Mouse (Mus musculus) left cerebral cortex, postnatal 14 days (tissue): ENCODE results near the gene Olfr923. TPM values are rescaled to one million over a fixed set of nuclear protein-coding genes. Genes with fewer than 3 reads are reported as not detected.
A peak's percentile ranks its signal among the peaks of the same experiment; 100 is the strongest.
"Not testable (repeated sequence)": the region's sequence is repeated elsewhere in the genome, so short reads cannot be mapped to it uniquely, and the experiment has no call there.

Source experiments
- DNase-seq, 2 experiments: peaks; one replicate each; pipeline ENCODE4 v3.0.0; 2021 to 2022; ENCODE audit warnings: low spot score in 2 of 2, mixed read lengths in 1 of 2
- intact Hi-C: fragments of 180-260 bp; cut with DNase I; formaldehyde crosslinking; loops from one replicate; pipeline ENCODE4 v1.15.1; 2025
- long read RNA-seq, 2 experiments: library from polyadenylated mRNA; stranded (forward); transcript quantifications; one replicate each; pipeline ENCODE4 v2.0.0; 2021
- total RNA-seq, 2 experiments: library from RNA; stranded (reverse); gene quantifications; 2 replicates each; pipeline ENCODE4 v1.2.3; 2021

Gene Olfr923
- not detected for total RNA-seq
- long read RNA-seq, experiment 1 = 0 reads
- long read RNA-seq, experiment 2 = 0 reads

DNA sequence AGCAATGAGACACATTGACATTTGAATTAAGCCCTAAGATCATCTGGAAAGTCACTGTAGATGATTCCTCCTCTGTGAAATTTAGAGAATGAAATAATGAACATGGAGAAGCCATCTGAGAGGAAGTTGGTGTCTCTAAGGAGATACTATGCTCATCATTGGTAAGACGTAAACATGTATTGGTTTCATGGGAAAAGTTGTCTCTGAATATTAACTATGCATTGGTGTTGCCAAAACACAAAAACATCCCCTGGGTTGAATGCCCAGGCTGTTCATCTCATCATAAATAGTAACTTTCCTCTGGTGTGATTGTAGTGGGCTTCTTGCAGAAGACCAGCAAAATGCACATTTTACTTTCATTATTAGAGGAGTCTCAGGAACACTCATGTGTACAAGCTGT lies at the start of gene Olfr923:
Gene Olfr923 (plus strand): TSS at position 301 of the 400 bp plus-strand sequence.
- no peak for DNase-seq
- intact Hi-C loops = no loop called here

DNA sequence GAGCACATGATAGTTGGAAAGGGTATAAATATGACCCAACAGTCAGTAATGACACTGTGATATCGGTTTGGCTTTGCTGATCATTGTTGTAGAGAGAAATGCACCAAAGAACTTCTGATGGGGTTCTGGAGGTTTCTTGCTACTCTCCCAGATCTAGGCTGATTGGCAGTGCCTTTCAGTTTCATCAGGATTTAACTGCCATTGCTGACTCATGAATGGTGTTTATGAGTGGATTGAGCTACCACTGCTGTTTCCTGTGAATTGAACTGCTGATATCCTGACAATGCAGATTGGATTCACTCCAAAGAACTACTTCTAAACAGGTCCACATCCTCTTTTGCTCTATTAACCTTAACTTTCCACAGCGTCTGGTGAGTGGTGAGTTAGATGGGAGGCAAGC lies 33.7 kb upstream of the Olfr923 start:
- intact Hi-C loops = no loop called here
- DNase-seq = no peak

DNA sequence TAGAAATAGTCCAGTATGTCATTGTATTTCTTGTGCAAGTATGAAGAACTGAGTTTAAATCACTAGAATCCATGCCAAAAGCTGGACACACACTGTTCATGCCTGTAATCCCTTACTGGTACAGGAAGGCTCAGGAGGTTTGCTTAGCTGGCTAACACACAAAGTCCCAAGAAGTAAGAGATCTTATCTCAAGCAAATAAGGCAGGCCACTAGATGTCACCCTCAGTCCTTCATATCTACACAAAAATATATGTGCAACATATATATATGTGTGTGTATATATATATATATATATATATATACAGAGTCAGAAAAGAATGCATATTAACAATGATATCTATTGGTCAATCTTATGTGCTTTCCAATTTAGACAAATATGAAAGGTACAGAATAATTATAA lies 20.6 kb upstream of the Olfr923 start:
- peak; percentile 52 to 60 for DNase-seq
- intact Hi-C loops = no loop called here

DNA sequence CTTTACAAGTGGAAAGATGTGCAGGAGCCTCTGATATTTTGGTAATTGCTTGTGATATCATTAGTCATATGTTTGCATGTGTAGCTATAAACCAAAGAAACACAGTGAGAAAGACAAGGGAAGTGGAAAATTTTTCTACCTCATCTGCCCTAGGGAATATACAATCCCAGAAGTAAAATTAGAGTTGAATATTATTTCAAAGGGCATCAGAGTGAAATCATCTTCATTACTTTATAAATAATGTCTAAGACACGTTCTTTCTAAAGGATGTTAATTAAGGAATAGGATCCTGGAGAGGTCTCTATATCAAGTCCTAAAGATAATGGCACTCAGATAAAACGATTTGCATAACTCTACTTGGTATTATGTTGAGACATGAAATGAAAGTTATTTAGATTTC lies 12.0 kb upstream of the Olfr923 start, which contains the start of gene Olfr922:
Gene Olfr922 (plus strand): TSS at position 301 of the 400 bp plus-strand sequence.
- DNase-seq = no peak
- intact Hi-C loops = no loop called here

DNA sequence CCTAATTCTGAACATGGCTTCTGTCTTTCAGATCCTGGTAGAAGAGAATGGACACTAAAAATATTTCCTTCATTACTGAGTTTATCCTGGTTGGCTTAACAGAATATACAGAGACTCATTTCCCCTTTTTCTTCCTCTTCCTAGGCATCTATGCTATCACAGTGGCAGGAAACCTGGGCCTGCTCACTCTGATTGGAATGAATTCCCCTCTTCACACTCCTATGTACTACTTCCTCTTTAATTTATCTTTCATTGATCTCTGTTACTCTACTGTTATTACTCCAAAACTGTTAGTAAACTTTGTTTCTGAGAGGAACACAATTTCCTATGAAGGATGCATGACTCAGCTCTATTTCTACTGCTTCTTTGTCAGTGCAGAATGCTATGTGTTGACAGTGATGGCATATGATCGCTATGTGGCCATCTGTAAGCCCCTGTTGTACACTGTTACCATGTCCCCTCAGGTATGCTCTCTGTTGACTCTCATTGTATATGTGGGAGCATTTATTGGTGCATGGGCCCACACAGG lies 10.8 kb upstream of the Olfr923 start:
- no peak for DNase-seq
- intact Hi-C loops = no loop called here

DNA sequence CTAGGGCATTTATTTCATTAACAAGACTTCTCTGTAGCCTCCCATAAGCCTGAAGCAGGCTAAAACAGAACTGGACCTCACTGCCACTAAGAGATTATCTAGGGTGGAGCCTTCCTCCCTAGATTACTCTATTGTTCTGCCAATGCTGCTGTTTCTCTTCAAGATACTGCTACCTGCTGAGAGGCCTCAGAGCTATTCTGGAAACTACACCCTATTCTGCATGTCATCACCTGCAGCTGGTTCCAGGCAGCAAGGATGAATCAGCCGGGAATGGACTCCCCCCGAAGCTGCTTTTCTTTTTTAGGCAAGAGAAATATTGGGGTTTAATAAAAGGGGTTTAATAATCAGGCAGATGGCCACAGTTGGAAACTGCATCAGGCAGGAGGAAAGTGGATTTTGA lies 6.7 kb downstream of the Olfr923 start:
- intact Hi-C loops = no loop called here
- DNase-seq = no peak

DNA sequence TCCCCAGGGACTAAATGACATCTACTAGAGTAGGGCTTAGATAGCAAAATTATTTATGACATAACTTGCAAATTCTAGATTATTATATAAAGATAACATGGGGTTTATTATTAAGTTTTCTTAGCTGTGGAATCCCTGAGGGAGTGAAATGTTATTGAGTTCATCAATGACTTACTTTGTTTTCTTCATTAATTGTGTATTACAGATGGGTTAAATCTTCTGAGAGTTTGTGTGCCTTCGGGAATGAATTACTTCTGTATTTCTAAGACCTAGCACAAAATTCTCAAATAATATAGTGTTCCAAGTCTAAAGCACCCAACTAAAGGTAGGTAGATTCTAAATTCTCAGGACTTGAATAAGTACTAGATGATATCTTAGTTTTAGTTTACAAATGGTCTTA lies 17.8 kb downstream of the Olfr923 start, which contains the start of gene Olfr924:
Gene Olfr924 (plus strand): TSS at position 301 of the 400 bp plus-strand sequence.
- no peak for DNase-seq
- intact Hi-C loops = no loop called here

DNA sequence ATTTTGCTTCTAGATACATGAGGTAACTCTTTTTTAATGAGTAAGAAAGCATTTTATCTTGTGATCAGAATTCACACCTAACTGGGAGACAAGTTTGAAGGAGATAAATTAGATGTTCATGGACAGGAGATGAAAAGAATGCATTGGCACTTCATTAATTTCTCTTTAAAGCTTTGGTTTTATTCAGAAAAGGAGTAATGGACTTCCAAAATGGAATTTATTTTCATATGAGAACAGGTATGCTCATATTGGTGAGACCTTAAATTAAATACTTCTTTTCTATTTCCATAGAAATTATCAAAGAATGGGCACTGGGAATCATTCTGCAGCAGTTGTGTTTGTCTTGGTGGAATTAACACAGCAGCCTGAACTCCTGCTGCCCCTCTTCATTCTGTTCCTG lies 28.4 kb downstream of the Olfr923 start, which contains the start of gene Olfr26:
Gene Olfr26 (plus strand): TSS at position 301 of the 400 bp plus-strand sequence.
- intact Hi-C loops = no loop called here
- DNase-seq = no peak

DNA sequence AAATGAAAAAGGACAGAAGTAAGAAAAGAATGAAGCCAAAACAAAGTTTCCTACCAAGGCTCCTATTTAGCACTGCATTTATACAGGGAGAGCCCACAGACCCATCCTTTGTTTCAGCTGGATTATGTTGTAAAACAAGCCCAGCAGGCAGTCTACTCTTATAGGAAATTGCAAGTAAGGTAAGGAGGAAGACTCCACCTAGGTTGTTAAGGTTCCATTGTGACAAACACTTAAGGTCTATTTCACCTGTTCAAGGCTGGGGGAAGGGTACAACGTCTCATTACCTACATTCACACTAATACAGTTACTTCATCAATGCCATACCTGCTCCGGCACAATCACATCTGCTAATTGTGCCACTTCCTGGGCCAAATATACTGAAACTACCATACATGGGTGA lies 48.5 kb downstream of the Olfr923 start:
- intact Hi-C loops, DNase-seq: not testable (repeated sequence)

DNA sequence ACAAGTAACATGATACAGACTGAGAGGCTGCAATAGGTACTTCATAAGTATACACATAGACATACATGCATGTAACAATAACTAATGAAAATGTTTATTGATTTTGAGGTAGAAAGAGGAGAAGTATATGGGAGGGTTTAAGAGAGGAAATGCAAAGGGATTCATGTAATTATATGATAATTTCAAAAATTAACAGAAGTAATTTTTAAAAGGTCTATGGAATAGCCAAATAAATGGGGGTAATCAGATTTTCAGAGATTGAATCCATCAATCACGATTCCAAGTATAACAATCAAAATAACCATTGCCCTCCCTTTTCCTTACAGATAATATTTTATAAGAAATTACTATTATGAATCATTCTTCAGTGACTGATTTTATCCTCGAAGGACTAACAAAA lies 50.5 kb downstream of the Olfr923 start, which contains the start of gene Olfr926:
Gene Olfr926 (plus strand): TSS at position 301 of the 400 bp plus-strand sequence.
- intact Hi-C loops = no loop called here
- no peak for DNase-seq

Other genes with a start within 250 kb of the Olfr923 start
- not detected for gene Olfr912, start 246.4 kb upstream of the Olfr923 start, total RNA-seq
- not detected for gene Olfr913, start 233.8 kb upstream of the Olfr923 start, total RNA-seq
- gene Olfr914, start 221.4 kb upstream of the Olfr923 start, total RNA-seq = not detected
- not detected for gene Olfr916, start 166.7 kb upstream of the Olfr923 start, total RNA-seq
- not detected for gene Olfr917, start 160.7 kb upstream of the Olfr923 start, total RNA-seq
- not detected for gene Olfr918, start 151.9 kb upstream of the Olfr923 start, total RNA-seq
- not detected for gene Olfr919, start 122.9 kb upstream of the Olfr923 start, total RNA-seq
- 1 to 10 TPM; 6.5 to 8.3 TPM for gene Vwa5a, start 108.3 kb upstream of the Olfr923 start, total RNA-seq
- under 1 TPM in 1 of 2 experiments, not detected in 1; 0.09 TPM for gene Olfr920, start 74.2 kb upstream of the Olfr923 start, total RNA-seq
- not detected for gene Olfr921, start 53.5 kb upstream of the Olfr923 start, total RNA-seq
- not detected for gene Olfr922, start 11.9 kb upstream of the Olfr923 start, total RNA-seq
- not detected for gene Olfr924, start 17.9 kb downstream of the Olfr923 start, total RNA-seq
- gene Olfr26, start 28.5 kb downstream of the Olfr923 start, total RNA-seq = not detected
- not detected for gene Olfr926, start 50.6 kb downstream of the Olfr923 start, total RNA-seq
- gene Olfr930, start 103.3 kb downstream of the Olfr923 start, total RNA-seq = not detected
- not detected for gene Olfr933, start 145.8 kb downstream of the Olfr923 start, total RNA-seq
- not detected for gene Olfr934, start 161.8 kb downstream of the Olfr923 start, total RNA-seq
- gene Olfr935, start 173.1 kb downstream of the Olfr923 start, total RNA-seq = not detected
- not detected for gene Olfr146, start 196.8 kb downstream of the Olfr923 start, total RNA-seq
- gene Olfr937, start 238.4 kb downstream of the Olfr923 start, total RNA-seq = not detected